Mouse (Mus musculus): ENCODE data around the gene Unc93a. TPM values are rescaled to one million over a fixed set of nuclear protein-coding genes. Genes with fewer than 3 reads are reported as not detected.
"Not testable (repeated sequence)": the region's sequence is repeated elsewhere in the genome, so short reads cannot be mapped to it uniquely, and the experiment has no call there.

The Unc93a gene
- not detected in 2 replicates for polyA plus RNA-seq (2014; fragmentation: Nextera tagmentation; extraction: Ambion mirVana)

- H3K4me1 ChIP-seq (replicated peaks; ENCODE audit: control insufficient read depth, insufficient read depth, low read length); ATAC-seq (replicated peaks; ENCODE audit: low FRiP score); H3K4me2 ChIP-seq (ENCODE audit: low read depth, low read length, severe bottlenecking); H3K9ac ChIP-seq (ENCODE audit: low read length); DNase-seq (ENCODE audit: low spot score); H3K27me3 ChIP-seq (ENCODE audit: control insufficient read depth, insufficient read depth, low read length); H3K27ac ChIP-seq (ENCODE audit: low read depth, low read length); H3K9me3 ChIP-seq (ENCODE audit: control insufficient read depth, low read length); H3K4me3 ChIP-seq (ENCODE audit: low read depth, low read length); H3K36me3 ChIP-seq (ENCODE audit: control insufficient read depth, insufficient read depth, low read length): not testable (repeated sequence)
- 79% methylated on average over 3 of the region's 4 CpGs for WGBS
These were observed at the start of gene Unc93a for GRCm38 (mm10) chr17:13131710-13132109. TSS of gene Unc93a (minus strand) at chr17:13131810.

- DNase-seq (ENCODE audit: low spot score); ATAC-seq (replicated peaks; ENCODE audit: low FRiP score): not testable (repeated sequence)
- peaks cover 19% of the 10 kb centered on the region; the same call in 1 of the 2 replicates for H3K9me3 ChIP-seq (ENCODE audit: control insufficient read depth, low read length)
These were observed 48.9 kb upstream of the Unc93a start for GRCm38 (mm10) chr17:13180491-13180890.

GRCm38 (mm10) chr17:13179021-13179420, 47.4 kb upstream of the Unc93a start:
- H3K27me3 ChIP-seq (ENCODE audit: control insufficient read depth, insufficient read depth, low read length); H3K36me3 ChIP-seq (ENCODE audit: control insufficient read depth, insufficient read depth, low read length); ATAC-seq (replicated peaks; ENCODE audit: low FRiP score); H3K27ac ChIP-seq (ENCODE audit: low read depth, low read length); DNase-seq (ENCODE audit: low spot score); H3K4me3 ChIP-seq (ENCODE audit: low read depth, low read length); H3K4me2 ChIP-seq (ENCODE audit: low read depth, low read length, severe bottlenecking); H3K4me1 ChIP-seq (replicated peaks; ENCODE audit: control insufficient read depth, insufficient read depth, low read length); H3K9ac ChIP-seq (ENCODE audit: low read length): not testable (repeated sequence)
- peaks cover 15% of the 10 kb centered on the region; the same call in 1 of the 2 replicates for H3K9me3 ChIP-seq (ENCODE audit: control insufficient read depth, low read length)
- WGBS: 88% methylated on average over 4 of the region's 4 CpGs

More at GRCm38 (mm10) chr17:13180491-13180890, 48.9 kb upstream of the Unc93a start:
- H3K9ac ChIP-seq (ENCODE audit: low read length); H3K27me3 ChIP-seq (ENCODE audit: control insufficient read depth, insufficient read depth, low read length); H3K4me1 ChIP-seq (replicated peaks; ENCODE audit: control insufficient read depth, insufficient read depth, low read length); H3K27ac ChIP-seq (ENCODE audit: low read depth, low read length); H3K4me3 ChIP-seq (ENCODE audit: low read depth, low read length); H3K36me3 ChIP-seq (ENCODE audit: control insufficient read depth, insufficient read depth, low read length); H3K4me2 ChIP-seq (ENCODE audit: low read depth, low read length, severe bottlenecking): not testable (repeated sequence)
- 91% methylated on average over 5 of the region's 5 CpGs for WGBS

DNA sequence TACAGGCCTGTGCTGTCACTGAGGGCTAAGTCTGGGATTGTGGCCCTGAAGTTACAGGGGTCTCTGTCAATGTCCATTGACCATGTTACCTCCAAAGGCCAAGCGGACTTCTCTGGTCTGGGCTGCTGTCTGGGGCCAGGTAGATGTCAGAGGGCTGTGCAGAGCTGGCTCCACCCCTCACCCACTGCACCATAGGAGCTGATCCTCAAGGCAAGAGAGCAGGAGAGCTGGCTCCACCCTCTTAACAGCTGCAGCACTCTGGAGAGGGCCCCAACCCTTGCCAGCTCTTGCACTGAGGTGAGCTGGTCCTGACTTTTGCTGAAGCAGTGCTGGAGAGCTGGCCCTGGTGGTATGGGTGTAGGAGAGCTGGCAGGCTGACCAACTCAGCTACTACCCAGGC, 46.2 kb upstream of the Unc93a start:
- peak; percentile 34; the same call in 1 of the 2 replicates for ATAC-seq (replicated peaks; ENCODE audit: low FRiP score)

GRCm38 (mm10) chr17:13175609-13176008, 44.0 kb upstream of the Unc93a start:
- H3K4me2 ChIP-seq (ENCODE audit: low read depth, low read length, severe bottlenecking); H3K27ac ChIP-seq (ENCODE audit: low read depth, low read length); H3K9ac ChIP-seq (ENCODE audit: low read length); H3K4me3 ChIP-seq (ENCODE audit: low read depth, low read length); H3K27me3 ChIP-seq (ENCODE audit: control insufficient read depth, insufficient read depth, low read length); H3K4me1 ChIP-seq (replicated peaks; ENCODE audit: control insufficient read depth, insufficient read depth, low read length); DNase-seq (ENCODE audit: low spot score); H3K36me3 ChIP-seq (ENCODE audit: control insufficient read depth, insufficient read depth, low read length); H3K9me3 ChIP-seq (ENCODE audit: control insufficient read depth, low read length): not testable (repeated sequence)
- WGBS: no CpG with 5 or more reads among the region's 1 CpGs
- ATAC-seq (replicated peaks; ENCODE audit: low FRiP score): 0 out of 2 replicates have a peak, but pooled peaks have one; percentile 52

More for the DNA sequence above, 46.2 kb upstream of the Unc93a start:
- not testable (repeated sequence) for H3K27me3 ChIP-seq (ENCODE audit: control insufficient read depth, insufficient read depth, low read length); H3K4me2 ChIP-seq (ENCODE audit: low read depth, low read length, severe bottlenecking); H3K4me1 ChIP-seq (replicated peaks; ENCODE audit: control insufficient read depth, insufficient read depth, low read length); DNase-seq (ENCODE audit: low spot score); H3K9ac ChIP-seq (ENCODE audit: low read length); H3K4me3 ChIP-seq (ENCODE audit: low read depth, low read length); H3K27ac ChIP-seq (ENCODE audit: low read depth, low read length); H3K36me3 ChIP-seq (ENCODE audit: control insufficient read depth, insufficient read depth, low read length)
- H3K9me3 ChIP-seq (ENCODE audit: control insufficient read depth, low read length): peaks cover 14% of the 10 kb centered on the region; the same call in 1 of the 2 replicates
- 41% methylated on average over 1 of the region's 1 CpGs for WGBS

- not testable (repeated sequence) for H3K36me3 ChIP-seq (ENCODE audit: control insufficient read depth, insufficient read depth, low read length); H3K9ac ChIP-seq (ENCODE audit: low read length); H3K27ac ChIP-seq (ENCODE audit: low read depth, low read length); ATAC-seq (replicated peaks; ENCODE audit: low FRiP score); H3K4me2 ChIP-seq (ENCODE audit: low read depth, low read length, severe bottlenecking); H3K4me3 ChIP-seq (ENCODE audit: low read depth, low read length); H3K4me1 ChIP-seq (replicated peaks; ENCODE audit: control insufficient read depth, insufficient read depth, low read length); H3K9me3 ChIP-seq (ENCODE audit: control insufficient read depth, low read length); DNase-seq (ENCODE audit: low spot score); H3K27me3 ChIP-seq (ENCODE audit: control insufficient read depth, insufficient read depth, low read length)
- WGBS: 56% methylated on average over 1 of the region's 3 CpGs
These were observed 42.4 kb upstream of the Unc93a start for GRCm38 (mm10) chr17:13174029-13174428.

GRCm38 (mm10) chr17:13173578-13173977, 42.0 kb upstream of the Unc93a start:
- not testable (repeated sequence) for H3K9ac ChIP-seq (ENCODE audit: low read length); ATAC-seq (replicated peaks; ENCODE audit: low FRiP score); H3K27me3 ChIP-seq (ENCODE audit: control insufficient read depth, insufficient read depth, low read length); H3K9me3 ChIP-seq (ENCODE audit: control insufficient read depth, low read length); DNase-seq (ENCODE audit: low spot score); H3K4me3 ChIP-seq (ENCODE audit: low read depth, low read length); H3K4me2 ChIP-seq (ENCODE audit: low read depth, low read length, severe bottlenecking); H3K36me3 ChIP-seq (ENCODE audit: control insufficient read depth, insufficient read depth, low read length); H3K27ac ChIP-seq (ENCODE audit: low read depth, low read length); H3K4me1 ChIP-seq (replicated peaks; ENCODE audit: control insufficient read depth, insufficient read depth, low read length)
- 90% methylated on average over 5 of the region's 6 CpGs for WGBS

DNA sequence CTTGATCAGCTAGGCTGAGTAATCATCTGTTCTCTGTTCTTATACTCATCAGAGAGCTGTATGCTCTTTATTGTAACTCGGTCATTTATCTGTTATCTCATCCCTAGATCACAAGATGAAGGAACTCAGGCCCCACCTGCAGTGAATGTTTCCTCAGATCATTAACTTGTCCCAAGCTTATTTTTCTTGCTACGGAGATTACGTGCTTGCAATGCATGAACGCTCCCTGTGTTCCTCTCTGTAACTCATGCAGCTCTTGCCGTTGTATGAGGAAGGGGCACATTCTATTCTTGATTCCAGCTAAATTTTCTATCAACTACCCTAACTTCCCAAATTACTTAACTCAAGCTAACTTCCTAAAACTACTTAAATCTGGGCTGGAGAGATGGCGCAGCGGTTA, 14.5 kb upstream of the Unc93a start:
- H3K9ac ChIP-seq (ENCODE audit: low read length); H3K27me3 ChIP-seq (ENCODE audit: control insufficient read depth, insufficient read depth, low read length); DNase-seq (ENCODE audit: low spot score); H3K27ac ChIP-seq (ENCODE audit: low read depth, low read length); H3K36me3 ChIP-seq (ENCODE audit: control insufficient read depth, insufficient read depth, low read length); H3K9me3 ChIP-seq (ENCODE audit: control insufficient read depth, low read length); ATAC-seq (replicated peaks; ENCODE audit: low FRiP score); H3K4me2 ChIP-seq (ENCODE audit: low read depth, low read length, severe bottlenecking); H3K4me3 ChIP-seq (ENCODE audit: low read depth, low read length); H3K4me1 ChIP-seq (replicated peaks; ENCODE audit: control insufficient read depth, insufficient read depth, low read length): not testable (repeated sequence)
- 91% methylated on average over 7 of the region's 7 CpGs for WGBS

DNA sequence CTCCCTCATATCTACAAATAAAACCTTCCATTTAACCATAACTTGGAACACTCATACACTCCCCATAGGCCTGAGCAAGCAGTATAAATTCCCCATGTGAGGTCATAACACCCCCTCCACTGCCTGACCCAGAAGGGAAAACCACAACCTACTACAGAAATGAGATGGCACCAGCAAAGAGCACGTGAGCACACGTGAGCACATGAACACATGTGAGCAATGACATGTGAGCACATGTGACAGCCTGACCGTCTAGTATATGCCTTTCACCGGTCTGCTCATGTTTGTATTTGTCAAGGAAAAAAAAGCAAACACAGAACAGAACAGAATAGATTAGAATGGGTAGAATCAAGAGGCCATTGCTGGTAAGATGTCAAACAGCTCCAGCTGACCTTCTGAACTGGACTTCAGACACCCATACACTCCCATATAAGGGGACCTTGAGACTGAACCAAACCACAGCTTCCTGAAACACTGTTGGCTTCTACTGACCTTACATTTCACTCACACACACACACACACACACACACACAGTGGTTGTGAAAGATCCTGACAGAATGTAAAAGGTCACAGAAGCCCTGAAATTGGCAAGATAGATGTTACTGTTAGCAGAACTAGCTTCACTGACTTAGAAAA, 13.1 kb upstream of the Unc93a start:
- H3K27me3 ChIP-seq (ENCODE audit: control insufficient read depth, insufficient read depth, low read length); H3K4me1 ChIP-seq (replicated peaks; ENCODE audit: control insufficient read depth, insufficient read depth, low read length); ATAC-seq (replicated peaks; ENCODE audit: low FRiP score); H3K9me3 ChIP-seq (ENCODE audit: control insufficient read depth, low read length); H3K27ac ChIP-seq (ENCODE audit: low read depth, low read length); H3K4me2 ChIP-seq (ENCODE audit: low read depth, low read length, severe bottlenecking); H3K9ac ChIP-seq (ENCODE audit: low read length); H3K36me3 ChIP-seq (ENCODE audit: control insufficient read depth, insufficient read depth, low read length); H3K4me3 ChIP-seq (ENCODE audit: low read depth, low read length); DNase-seq (ENCODE audit: low spot score): not testable (repeated sequence)
- WGBS: 86% methylated on average over 4 of the region's 4 CpGs
